Mouse (Mus musculus) thymus, postnatal 0 days (tissue): ENCODE measurements around the gene Ryr3. TPM values are rescaled to one million over a fixed set of nuclear protein-coding genes. Genes with fewer than 3 reads are reported as not detected.
"Not testable (repeated sequence)": the region's sequence is repeated elsewhere in the genome, so short reads cannot be mapped to it uniquely, and the experiment has no call there.

Source experiments
- DNase-seq: peaks from one replicate; pipeline ENCODE4 v3.0.0-alpha.2; 2015; ENCODE audit warnings: low spot score
- polyA plus RNA-seq: library from polyadenylated mRNA; unstranded; fragments of >200 nt; fragmentation: Nextera tagmentation; extraction: Ambion mirVana; gene quantifications from 2 replicates; pipeline ENCODE4 v1.2.1, GENCODE M21; 2015

Ryr3 gene
- polyA plus RNA-seq, 1 experiment from 2014 or later, result 1.2 TPM

- DNase-seq, result no peak
These were observed 112.3 kb downstream of the Ryr3 start for GRCm38 (mm10) chr2:113104609-113105008.

- no peak for DNase-seq
These were observed 121.7 kb downstream of the Ryr3 start for GRCm38 (mm10) chr2:113095184-113095583.

DNA sequence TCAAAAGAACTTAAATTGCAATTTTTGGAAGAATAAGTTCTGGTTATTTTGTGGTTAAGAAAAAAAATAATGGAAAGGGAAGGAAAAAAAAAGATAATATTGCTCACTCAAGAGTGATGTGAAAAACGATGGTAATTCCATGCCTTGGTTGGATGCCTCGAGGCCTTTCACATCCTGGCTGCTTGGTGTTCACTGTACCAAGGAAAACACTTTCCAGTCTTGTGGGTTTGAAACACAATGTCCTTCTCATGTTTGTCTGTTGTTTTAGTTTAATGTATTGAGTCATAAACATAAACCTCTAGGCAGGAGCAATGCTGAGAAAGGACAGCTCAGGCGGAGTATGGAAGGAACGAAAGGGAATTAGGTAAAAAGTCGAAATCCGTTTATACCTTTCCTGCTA is 122.8 kb downstream of the Ryr3 start:
- DNase-seq, result no peak

DNA sequence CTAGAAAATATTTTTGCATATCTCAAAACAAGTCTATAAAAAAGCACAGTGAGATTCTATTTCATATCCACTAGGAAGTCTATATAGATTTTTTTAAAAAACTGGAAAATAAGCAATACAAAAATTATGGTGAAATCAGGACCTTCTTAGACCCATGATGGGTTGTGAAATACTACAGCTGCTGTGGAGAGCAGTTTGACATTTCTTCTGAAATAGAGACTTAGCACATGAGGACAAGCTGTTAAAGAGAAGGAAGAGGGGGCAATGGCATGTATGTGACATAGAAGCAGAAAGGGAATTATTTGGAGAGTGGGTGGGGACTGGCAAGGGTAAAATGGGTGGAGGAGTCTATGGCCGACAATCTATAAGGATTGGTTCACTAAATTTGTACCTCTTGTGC is 124.1 kb downstream of the Ryr3 start:
- no peak for DNase-seq

- DNase-seq, result not testable (repeated sequence)
These were observed 125.6 kb downstream of the Ryr3 start for GRCm38 (mm10) chr2:113091316-113091715.

DNA sequence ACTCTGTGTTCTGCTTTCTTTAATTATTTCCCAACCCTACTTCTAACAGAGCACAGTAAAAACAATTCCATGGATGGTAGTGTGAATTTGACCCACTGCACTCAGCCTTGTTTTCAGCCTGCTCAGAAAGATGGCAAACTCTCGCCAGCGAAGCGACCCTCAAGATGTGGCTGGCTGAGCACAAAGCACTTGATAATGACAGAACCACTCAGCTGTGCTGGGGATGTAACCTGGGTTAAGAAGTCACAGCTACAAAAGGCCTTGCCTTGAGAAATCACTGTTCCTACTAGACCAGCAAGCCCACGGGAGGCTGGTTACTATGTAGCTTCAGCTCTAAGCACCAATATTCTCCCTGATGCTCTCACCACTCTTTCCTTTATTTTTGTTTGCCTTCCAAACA is 140.5 kb downstream of the Ryr3 start:
- DNase-seq, result no peak

DNA sequence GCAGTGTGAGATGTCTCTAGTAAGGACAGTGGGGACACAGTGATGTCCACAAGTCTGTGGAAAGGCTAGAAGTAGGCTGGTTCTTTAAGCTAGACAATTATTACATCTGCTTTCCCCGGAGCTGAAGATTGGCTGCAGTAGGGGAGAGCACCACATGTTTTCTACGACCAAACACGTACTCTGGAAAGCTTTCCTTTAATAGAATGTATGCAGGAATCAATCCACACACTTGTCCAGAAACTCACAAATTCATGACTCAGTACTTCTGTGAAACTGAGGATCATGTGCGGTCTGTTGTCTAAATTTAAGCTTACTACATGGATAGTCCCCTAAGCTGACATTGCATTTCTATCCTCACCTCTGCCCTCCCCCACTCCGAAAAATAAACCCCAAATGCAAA is 157.5 kb downstream of the Ryr3 start:
- DNase-seq, result no peak

GRCm38 (mm10) chr2:113058914-113059313 is 158.0 kb downstream of the Ryr3 start:
- no peak for DNase-seq

- DNase-seq, result no peak
These were observed 158.8 kb downstream of the Ryr3 start for GRCm38 (mm10) chr2:113058116-113058515.

- DNase-seq, result no peak
These were observed 161.3 kb downstream of the Ryr3 start for GRCm38 (mm10) chr2:113055591-113055990.

DNA sequence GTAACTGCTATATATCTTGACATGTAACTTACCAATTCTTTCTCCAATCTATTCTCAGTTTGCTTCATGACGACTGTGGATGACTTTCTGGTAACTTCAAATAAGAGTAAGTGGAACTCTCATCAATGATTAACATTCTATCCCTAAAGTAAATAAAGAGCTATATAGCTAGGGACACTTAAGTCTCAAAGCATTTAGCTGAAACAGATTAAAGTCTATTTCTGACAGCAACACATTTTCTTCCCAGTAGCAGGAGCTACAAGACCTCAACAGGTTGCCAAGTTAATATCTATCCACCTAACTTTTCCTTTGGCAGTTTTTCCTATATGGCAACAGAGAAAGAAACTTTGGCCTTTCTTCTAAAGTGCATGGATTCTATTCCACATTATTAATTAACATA is 167.1 kb downstream of the Ryr3 start:
- DNase-seq, result no peak

DNA sequence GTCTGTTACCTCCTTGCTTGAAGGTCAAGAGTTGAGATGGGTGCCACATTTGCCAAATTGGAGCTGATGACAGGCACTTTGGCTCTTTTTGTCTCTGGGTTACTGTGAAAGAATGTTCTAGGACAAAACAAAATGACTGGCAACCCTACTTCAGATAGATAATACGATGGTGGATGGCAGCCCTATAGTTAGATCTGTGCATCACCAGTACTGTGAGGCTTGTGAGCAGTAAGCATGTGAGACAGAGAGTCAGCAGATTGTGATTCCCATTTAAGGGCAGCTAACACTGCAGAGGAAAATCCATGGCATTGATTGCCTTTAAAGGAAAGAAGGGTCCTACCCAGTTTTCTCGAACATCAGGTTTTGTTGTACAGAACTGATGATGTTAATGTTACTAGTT is 180.3 kb downstream of the Ryr3 start:
- DNase-seq, result no peak

DNA sequence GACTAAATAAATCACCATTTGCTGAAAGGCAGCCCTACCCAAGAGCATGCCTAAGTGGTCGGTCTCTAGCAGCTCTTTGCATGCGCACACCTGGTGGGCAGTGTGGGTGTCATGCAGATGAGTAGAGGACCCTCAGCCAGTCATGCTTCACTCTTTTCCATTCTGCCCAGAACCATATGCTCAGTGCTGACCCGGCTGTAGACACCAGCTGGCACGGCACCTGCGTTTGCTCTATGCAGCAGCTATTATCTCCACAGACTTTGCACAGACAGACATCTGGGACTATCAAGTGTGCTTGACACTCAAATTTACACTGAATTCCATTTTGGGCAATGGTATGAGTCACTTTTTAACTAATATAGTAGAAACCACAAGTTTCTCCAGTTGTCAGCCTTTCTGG is 186.2 kb downstream of the Ryr3 start:
- no peak for DNase-seq

GRCm38 (mm10) chr2:113019896-113020295 is 197.0 kb downstream of the Ryr3 start:
- no peak for DNase-seq

DNA sequence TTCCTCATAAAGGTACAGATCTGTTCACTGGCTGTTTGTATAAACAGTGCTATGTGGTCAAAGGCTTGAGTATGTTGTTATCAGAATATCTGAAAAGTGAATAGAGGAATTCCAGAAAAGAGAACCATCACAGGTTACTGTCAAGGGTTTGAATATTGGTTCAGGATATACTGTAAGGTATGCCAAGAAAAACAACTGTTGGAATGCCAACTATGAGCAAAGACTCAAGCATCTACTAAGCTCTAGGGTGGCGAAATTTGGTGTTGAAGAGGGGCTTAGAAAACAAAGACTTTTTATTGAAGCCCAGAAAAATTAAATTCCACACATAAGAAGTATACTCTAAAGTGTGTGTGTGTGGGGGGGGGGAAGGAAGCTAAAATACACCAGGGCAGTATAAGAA is 198.6 kb downstream of the Ryr3 start:
- no peak for DNase-seq

GRCm38 (mm10) chr2:113016236-113016635 is 200.7 kb downstream of the Ryr3 start:
- no peak for DNase-seq

DNA sequence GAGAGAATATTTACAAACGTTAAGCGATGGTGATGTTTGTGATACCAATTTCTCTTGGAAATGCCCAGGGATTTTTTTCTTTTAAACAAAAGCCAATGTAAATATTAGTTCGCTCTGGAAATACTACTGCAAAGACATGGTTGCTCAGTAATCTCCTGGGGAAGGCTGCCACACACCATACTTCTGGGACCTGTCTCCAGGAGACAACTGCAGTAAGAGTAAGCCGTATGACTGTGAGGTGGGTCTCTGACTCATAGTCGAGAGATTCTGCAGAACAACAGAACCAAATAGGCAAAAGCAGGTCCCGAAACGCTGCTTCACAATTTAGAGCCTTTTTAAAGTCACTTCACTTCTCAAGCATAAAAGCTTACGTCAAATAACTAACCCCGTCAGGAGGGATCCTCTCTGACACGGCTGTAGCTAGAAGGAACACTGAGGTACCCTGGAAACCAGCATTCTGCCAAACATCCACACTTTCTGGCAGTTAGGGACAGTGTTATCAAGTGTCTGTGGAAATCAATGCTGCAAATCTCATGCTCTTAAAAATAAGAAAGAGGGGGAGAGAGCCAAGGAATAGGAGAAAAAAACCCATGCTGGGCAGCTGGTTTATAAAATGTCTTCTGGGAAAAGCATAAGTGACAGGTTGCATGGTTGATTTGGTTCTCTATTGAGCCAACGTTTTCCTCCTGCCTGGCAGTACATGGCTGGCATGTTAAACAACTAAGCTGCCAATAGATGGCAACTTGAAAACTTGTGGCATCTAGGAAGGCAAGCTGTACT is 207.7 kb downstream of the Ryr3 start:
- no peak for DNase-seq

- no peak for DNase-seq
These were observed 218.4 kb downstream of the Ryr3 start for GRCm38 (mm10) chr2:112998498-112998897.

DNA sequence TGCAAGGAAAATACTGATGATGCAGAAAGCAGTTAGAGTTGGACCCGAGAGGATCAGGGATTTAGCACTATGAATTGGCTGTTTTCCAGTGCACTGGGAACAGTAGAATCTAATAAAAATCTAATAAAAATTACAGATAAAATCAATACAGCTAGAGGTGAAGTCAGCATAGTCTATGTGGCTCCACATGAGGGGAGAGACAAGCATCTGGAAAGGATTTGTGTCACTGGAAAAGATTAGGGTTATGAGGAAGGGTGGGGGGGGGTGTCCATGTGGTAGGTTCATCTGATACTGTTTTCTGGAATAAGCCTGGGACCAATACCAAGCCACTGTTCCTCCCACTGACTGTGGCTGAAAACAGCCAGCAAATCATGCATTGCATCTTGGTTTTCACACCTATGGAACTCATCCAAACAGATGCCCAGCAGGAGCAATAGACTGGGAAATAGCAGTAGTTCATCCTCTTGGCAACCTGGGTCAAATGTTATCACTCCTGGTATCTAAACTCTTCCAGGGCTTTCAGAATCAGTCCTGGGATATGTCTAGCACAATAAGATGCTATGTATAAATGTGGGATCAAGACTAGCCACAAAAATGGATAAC is 233.9 kb downstream of the Ryr3 start:
- no peak for DNase-seq

DNA sequence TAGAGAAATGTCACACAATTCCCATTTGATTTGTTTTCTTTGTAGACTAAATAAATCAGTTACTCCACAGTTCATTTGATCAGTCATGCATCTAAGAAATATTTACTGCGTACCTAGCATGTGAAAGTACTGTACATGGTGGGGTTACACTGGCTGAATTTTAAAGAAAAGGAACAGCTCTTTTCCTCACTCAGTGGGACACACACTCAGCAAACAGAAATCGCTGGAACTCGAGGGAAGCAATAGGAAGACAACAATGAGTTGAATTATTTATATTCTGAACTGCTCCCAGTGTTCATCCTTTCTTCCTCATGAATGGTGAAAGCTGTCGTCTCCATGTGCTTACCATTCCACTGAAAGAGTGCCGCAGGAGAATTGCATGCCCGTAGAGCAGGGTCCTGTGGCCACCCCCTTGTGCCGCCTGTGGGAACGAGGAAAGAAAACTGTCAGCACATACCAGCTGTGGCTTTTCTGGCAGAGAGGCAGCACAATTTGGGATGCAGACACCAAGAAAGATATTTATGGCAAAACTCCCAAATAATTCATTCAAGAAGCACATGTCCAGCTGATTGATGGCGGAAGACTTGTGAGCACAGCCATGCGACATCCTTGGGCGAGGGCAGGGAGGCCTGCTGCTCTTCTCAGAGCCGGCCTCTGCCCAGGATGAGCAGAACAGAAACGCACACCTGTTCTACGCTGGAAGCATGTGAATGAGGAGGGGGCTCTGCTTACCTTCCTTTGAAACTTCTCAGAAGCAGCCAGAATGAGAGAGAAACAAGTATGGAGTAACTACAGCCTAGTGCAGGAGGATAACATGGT is 249.9 kb downstream of the Ryr3 start:
- no peak for DNase-seq

GRCm38 (mm10) chr2:112948931-112949330 is 268.0 kb downstream of the Ryr3 start:
- DNase-seq, result no peak

DNA sequence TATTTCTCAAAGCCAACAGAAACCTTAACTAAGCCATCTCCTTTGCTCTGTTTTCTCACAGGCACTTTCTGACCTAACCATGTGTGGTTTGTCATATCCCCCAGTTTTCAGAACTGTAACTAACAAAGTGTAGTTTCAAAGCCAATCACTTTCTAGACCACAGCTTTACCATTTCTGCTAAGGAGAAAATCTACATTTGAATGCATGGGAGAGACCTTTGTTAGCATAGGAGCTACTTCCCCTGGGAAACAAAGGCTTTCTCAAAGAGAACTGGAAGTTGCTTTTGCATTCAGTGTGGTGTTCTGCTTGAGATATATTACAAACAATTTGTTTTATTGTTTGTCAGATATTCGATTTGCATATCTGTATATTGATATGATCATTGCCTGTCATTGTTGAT is 285.1 kb downstream of the Ryr3 start:
- DNase-seq, result no peak
